Mouse (Mus musculus): ENCODE data around the gene Ppp2r5e.

Gene Ppp2r5e

GRCm38 (mm10) chr12:75577255-75577654 lies 18.8 kb downstream of the Ppp2r5e start:
- peak; percentile 27 for DNase-seq (ENCODE audit: low spot score)

- peak; percentile 36 for DNase-seq (ENCODE audit: low spot score)
Measured at GRCm38 (mm10) chr12:75572271-75572670, 23.8 kb downstream of the Ppp2r5e start.

- DNase-seq (ENCODE audit: low spot score) = no peak
Measured at GRCm38 (mm10) chr12:75570138-75570537, 25.9 kb downstream of the Ppp2r5e start.

- DNase-seq (ENCODE audit: low spot score) = no peak
Measured at GRCm38 (mm10) chr12:75567745-75568144, 28.3 kb downstream of the Ppp2r5e start.

- no peak for DNase-seq (ENCODE audit: low spot score)
Measured at GRCm38 (mm10) chr12:75565756-75566155, 30.3 kb downstream of the Ppp2r5e start.

- DNase-seq (ENCODE audit: low spot score) = peak; percentile 42
Measured at GRCm38 (mm10) chr12:75564498-75564897, 31.5 kb downstream of the Ppp2r5e start.

- no peak for DNase-seq (ENCODE audit: low spot score)
Measured at GRCm38 (mm10) chr12:75562996-75563618, 32.9 kb downstream of the Ppp2r5e start.

- no peak for DNase-seq (ENCODE audit: low spot score)
Measured at GRCm38 (mm10) chr12:75560681-75561387, 35.2 kb downstream of the Ppp2r5e start.

- DNase-seq (ENCODE audit: low spot score) = no peak
Measured at GRCm38 (mm10) chr12:75559196-75559595, 36.8 kb downstream of the Ppp2r5e start.

GRCm38 (mm10) chr12:75557813-75558212 lies 38.2 kb downstream of the Ppp2r5e start:
- no peak for DNase-seq (ENCODE audit: low spot score)

GRCm38 (mm10) chr12:75555032-75555431 lies 41.0 kb downstream of the Ppp2r5e start:
- DNase-seq (ENCODE audit: low spot score) = no peak

- DNase-seq (ENCODE audit: low spot score) = no peak
Measured at GRCm38 (mm10) chr12:75552296-75552695, 43.7 kb downstream of the Ppp2r5e start.

GRCm38 (mm10) chr12:75551671-75552070 lies 44.4 kb downstream of the Ppp2r5e start:
- no peak for DNase-seq (ENCODE audit: low spot score)

- no peak for DNase-seq (ENCODE audit: low spot score)
Measured at GRCm38 (mm10) chr12:75548999-75549398, 47.0 kb downstream of the Ppp2r5e start.

GRCm38 (mm10) chr12:75547174-75547573 lies 48.9 kb downstream of the Ppp2r5e start:
- DNase-seq (ENCODE audit: low spot score) = no peak

- DNase-seq (ENCODE audit: low spot score) = no peak
Measured at GRCm38 (mm10) chr12:75546241-75546640, 49.8 kb downstream of the Ppp2r5e start.

GRCm38 (mm10) chr12:75545431-75545925 lies 50.6 kb downstream of the Ppp2r5e start:
- no peak for DNase-seq (ENCODE audit: low spot score)

- DNase-seq (ENCODE audit: low spot score) = no peak
Measured at GRCm38 (mm10) chr12:75544666-75545065, 51.4 kb downstream of the Ppp2r5e start.

GRCm38 (mm10) chr12:75544259-75544658 lies 51.8 kb downstream of the Ppp2r5e start:
- DNase-seq (ENCODE audit: low spot score) = no peak

- no peak for DNase-seq (ENCODE audit: low spot score)
Measured at GRCm38 (mm10) chr12:75543346-75543745, 52.7 kb downstream of the Ppp2r5e start.

- no peak for DNase-seq (ENCODE audit: low spot score)
Measured at GRCm38 (mm10) chr12:75540621-75541171, 55.3 kb downstream of the Ppp2r5e start.

- DNase-seq (ENCODE audit: low spot score) = no peak
Measured at GRCm38 (mm10) chr12:75539228-75539627, 56.8 kb downstream of the Ppp2r5e start.
